Mouse (Mus musculus): Measurements from ENCODE around the gene Syn3. TPM values are rescaled to one million over a fixed set of nuclear protein-coding genes. Genes with fewer than 3 reads are reported as not detected.
A peak's percentile ranks its signal among the peaks of the same experiment; 100 is the strongest.

Syn3 gene
- polyA plus RNA-seq, 1 experiment from 2014 or later, result 17.1 TPM

GRCm38 (mm10) chr10:86376392-86377185 is 122.1 kb downstream of the Syn3 start:
- Histone ChIP-seq H3K4me2 (replicated peaks) (no peak overlapping the region), H3K27me3 (no peaks in the 10 kb centered on the region), H3K4me3 (no peak overlapping the region), H3K27ac (replicated peaks) (no peak overlapping the region), H3K4me1 (no peaks in the 10 kb centered on the region), H3K36me3 (no peaks in the 10 kb centered on the region), H3K9ac (replicated peaks) (no peak overlapping the region), H3K9me3 (no peaks in the 10 kb centered on the region)
- peak; percentile 65 for ATAC-seq (replicated peaks)
- WGBS, result 64% methylated on average over 8 of the region's 8 CpGs

- no peaks in the 10 kb centered on the region for H3K36me3 ChIP-seq
- H3K9me3 ChIP-seq, result no peaks in the 10 kb centered on the region
- no peaks in the 10 kb centered on the region for H3K27me3 ChIP-seq
- WGBS, result 60% methylated on average over 11 of the region's 11 CpGs
- 0 out of 2 replicates have a peak, but pooled peaks have one; percentile 26 for ATAC-seq (replicated peaks)
- no peaks in the 10 kb centered on the region for H3K4me1 ChIP-seq
- H3K9ac ChIP-seq (replicated peaks), result no peak overlapping the region
- no peak overlapping the region for H3K27ac ChIP-seq (replicated peaks)
- no peak overlapping the region for H3K4me3 ChIP-seq
- no peak overlapping the region for H3K4me2 ChIP-seq (replicated peaks)
Observed at GRCm38 (mm10) chr10:86375903-86376302, 122.8 kb downstream of the Syn3 start.

- Histone ChIP-seq H3K4me3 (no peak overlapping the region), H3K4me2 (replicated peaks) (no peak overlapping the region), H3K9me3 (no peaks in the 10 kb centered on the region), H3K9ac (replicated peaks) (no peak overlapping the region), H3K27me3 (no peaks in the 10 kb centered on the region), H3K36me3 (no peaks in the 10 kb centered on the region), H3K27ac (replicated peaks) (no peak overlapping the region), H3K4me1 (no peaks in the 10 kb centered on the region)
- 85% methylated on average over 2 of the region's 2 CpGs for WGBS
- no peak for ATAC-seq (replicated peaks)
Observed at GRCm38 (mm10) chr10:86374061-86374460, 124.6 kb downstream of the Syn3 start.

- H3K9me3 ChIP-seq, result no peaks in the 10 kb centered on the region
- no peak overlapping the region for H3K4me2 ChIP-seq (replicated peaks)
- no peak overlapping the region for H3K27ac ChIP-seq (replicated peaks)
- no peaks in the 10 kb centered on the region for H3K27me3 ChIP-seq
- no peaks in the 10 kb centered on the region for H3K36me3 ChIP-seq
- no peak for ATAC-seq (replicated peaks)
- no peak overlapping the region for H3K9ac ChIP-seq (replicated peaks)
- H3K4me3 ChIP-seq, result no peak overlapping the region
- H3K4me1 ChIP-seq, result no peaks in the 10 kb centered on the region
Observed at GRCm38 (mm10) chr10:86371561-86371960, 127.1 kb downstream of the Syn3 start.

GRCm38 (mm10) chr10:86369346-86369745 is 129.3 kb downstream of the Syn3 start:
- ATAC-seq (replicated peaks), result no peak
- H3K9ac ChIP-seq (replicated peaks), result no peak overlapping the region
- 85% methylated on average over 4 of the region's 4 CpGs for WGBS

GRCm38 (mm10) chr10:86368811-86369210 is 129.9 kb downstream of the Syn3 start:
- Histone ChIP-seq H3K4me2 (replicated peaks) (no peak overlapping the region), H3K9ac (replicated peaks) (no peak overlapping the region), H3K27me3 (no peaks in the 10 kb centered on the region), H3K36me3 (no peaks in the 10 kb centered on the region), H3K27ac (replicated peaks) (no peak overlapping the region), H3K9me3 (no peaks in the 10 kb centered on the region), H3K4me3 (no peak overlapping the region), H3K4me1 (0 out of 2 replicates have a peak, but pooled peaks cover 3% of the 10 kb centered on the region)
- WGBS, result 82% methylated on average over 12 of the region's 12 CpGs
- no peak for ATAC-seq (replicated peaks)

More at GRCm38 (mm10) chr10:86369346-86369745, 129.3 kb downstream of the Syn3 start:
- Histone ChIP-seq H3K27ac (replicated peaks) (no peak overlapping the region), H3K27me3 (no peaks in the 10 kb centered on the region), H3K4me2 (replicated peaks) (no peak overlapping the region), H3K4me1 (0 out of 2 replicates have a peak, but pooled peaks cover 3% of the 10 kb centered on the region), H3K4me3 (no peak overlapping the region), H3K9me3 (no peaks in the 10 kb centered on the region), H3K36me3 (no peaks in the 10 kb centered on the region)

GRCm38 (mm10) chr10:86367346-86367745 is 131.3 kb downstream of the Syn3 start:
- ATAC-seq (replicated peaks), result no peak
- Histone ChIP-seq H3K9me3 (no peaks in the 10 kb centered on the region), H3K4me3 (no peak overlapping the region), H3K36me3 (no peaks in the 10 kb centered on the region), H3K4me1 (0 out of 2 replicates have a peak, but pooled peaks cover 3% of the 10 kb centered on the region), H3K27me3 (no peaks in the 10 kb centered on the region), H3K27ac (replicated peaks) (no peak overlapping the region), H3K9ac (replicated peaks) (no peak overlapping the region), H3K4me2 (replicated peaks) (no peak overlapping the region)
- WGBS, result 89% methylated on average over 4 of the region's 4 CpGs

GRCm38 (mm10) chr10:86365632-86366092 is 133.0 kb downstream of the Syn3 start:
- Histone ChIP-seq H3K9me3 (no peaks in the 10 kb centered on the region), H3K4me1 (0 out of 2 replicates have a peak, but pooled peaks cover 3% of the 10 kb centered on the region), H3K4me2 (replicated peaks) (no peak overlapping the region), H3K27ac (replicated peaks) (no peak overlapping the region), H3K9ac (replicated peaks) (no peak overlapping the region), H3K36me3 (no peaks in the 10 kb centered on the region), H3K4me3 (no peak overlapping the region), H3K27me3 (no peaks in the 10 kb centered on the region)
- ATAC-seq (replicated peaks), result peak; percentile 57
- 71% methylated on average over 5 of the region's 5 CpGs for WGBS

- no peaks in the 10 kb centered on the region for H3K36me3 ChIP-seq
- H3K9ac ChIP-seq (replicated peaks), result no peak overlapping the region
- H3K27me3 ChIP-seq, result no peaks in the 10 kb centered on the region
- ATAC-seq (replicated peaks), result no peak
- H3K27ac ChIP-seq (replicated peaks), result no peak overlapping the region
- no peaks in the 10 kb centered on the region for H3K9me3 ChIP-seq
- peaks cover 12% of the 10 kb centered on the region for H3K4me1 ChIP-seq
- 82% methylated on average over 8 of the region's 8 CpGs for WGBS
- H3K4me3 ChIP-seq, result no peak overlapping the region
- H3K4me2 ChIP-seq (replicated peaks), result no peak overlapping the region
Observed at GRCm38 (mm10) chr10:86363669-86364309, 134.9 kb downstream of the Syn3 start.

- no peaks in the 10 kb centered on the region for H3K27me3 ChIP-seq
- no peak overlapping the region for H3K9ac ChIP-seq (replicated peaks)
- H3K9me3 ChIP-seq, result no peaks in the 10 kb centered on the region
- H3K4me2 ChIP-seq (replicated peaks), result no peak overlapping the region
- peak overlapping the region; percentile 9; the same call in 1 of the 2 replicates for H3K27ac ChIP-seq (replicated peaks)
- no peak overlapping the region for H3K4me3 ChIP-seq
- peaks cover 14% of the 10 kb centered on the region for H3K4me1 ChIP-seq
- ATAC-seq (replicated peaks), result peak; percentile 60; the same call in 1 of the 2 replicates
- WGBS, result 51% methylated on average over 4 of the region's 4 CpGs
- no peaks in the 10 kb centered on the region for H3K36me3 ChIP-seq
Observed at GRCm38 (mm10) chr10:86359699-86360098, 139.0 kb downstream of the Syn3 start.

- ATAC-seq (replicated peaks), result peak; percentile 55
- Histone ChIP-seq H3K4me3 (no peak overlapping the region), H3K36me3 (no peaks in the 10 kb centered on the region), H3K9me3 (no peaks in the 10 kb centered on the region), H3K4me1 (peaks cover 14% of the 10 kb centered on the region), H3K4me2 (replicated peaks) (no peak overlapping the region), H3K27ac (replicated peaks) (peak overlapping the region; percentile 9; the same call in 1 of the 2 replicates), H3K9ac (replicated peaks) (no peak overlapping the region), H3K27me3 (no peaks in the 10 kb centered on the region)
- 53% methylated on average over 2 of the region's 2 CpGs for WGBS
Observed at GRCm38 (mm10) chr10:86359208-86359607, 139.5 kb downstream of the Syn3 start.

GRCm38 (mm10) chr10:86358307-86358975 is 140.3 kb downstream of the Syn3 start:
- H3K9me3 ChIP-seq, result no peaks in the 10 kb centered on the region
- no peak overlapping the region for H3K4me2 ChIP-seq (replicated peaks)
- peaks cover 14% of the 10 kb centered on the region for H3K4me1 ChIP-seq
- no peak overlapping the region for H3K4me3 ChIP-seq
- H3K27ac ChIP-seq (replicated peaks), result peak overlapping the region; percentile 35; the same call in 1 of the 2 replicates
- H3K36me3 ChIP-seq, result no peaks in the 10 kb centered on the region; the same call in 1 of the 2 replicates
- WGBS, result 73% methylated on average over 7 of the region's 7 CpGs
- ATAC-seq (replicated peaks), result no peak
- H3K9ac ChIP-seq (replicated peaks), result no peak overlapping the region
- no peaks in the 10 kb centered on the region for H3K27me3 ChIP-seq

All from forebrain, embryonic 15.5 days (tissue).